Mouse (Mus musculus) left cerebral cortex, postnatal 4 days (tissue): Measurements from ENCODE around the gene Fam71f2. TPM values are rescaled to one million over a fixed set of nuclear protein-coding genes. Genes with fewer than 3 reads are reported as not detected.

ENCODE experiments used
- DNase-seq: peaks from one replicate; pipeline ENCODE4 v3.0.0-alpha.2; 2022
- intact Hi-C: fragments of 180-260 bp; cut with DNase I; formaldehyde crosslinking; loops from one replicate; pipeline ENCODE4 v1.15.1; 2025
- total RNA-seq, 2 experiments: library from RNA; stranded (reverse); gene quantifications; 2 replicates each; pipeline ENCODE4 v1.2.3; 2021

Fam71f2 gene
- total RNA-seq, 2 experiments from 2014 or later, result not detected

DNA sequence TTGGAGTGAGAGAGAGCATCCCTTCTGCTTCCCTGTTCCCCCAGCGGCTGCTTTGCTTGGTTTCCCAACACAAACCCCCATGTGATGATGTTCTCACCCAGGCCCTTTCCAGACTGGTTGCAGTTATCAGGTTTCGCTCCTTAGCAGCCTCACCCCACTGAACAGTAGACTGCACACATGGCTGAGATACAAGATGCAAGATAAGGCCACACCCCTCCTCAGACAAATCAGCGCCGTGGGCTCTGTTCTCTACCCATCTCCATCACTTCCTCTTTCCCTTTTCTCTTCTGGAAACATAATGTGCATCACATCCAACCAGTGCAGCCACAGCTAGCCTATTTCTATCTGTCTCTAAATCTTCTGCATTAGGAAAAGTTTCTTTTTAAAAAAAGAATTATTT lies 50.1 kb downstream of the Fam71f2 start:
- no peak for DNase-seq
- intact Hi-C loops, result no loop called here

Other genes with a start within 250 kb of the Fam71f2 start
- not detected for gene Lep, start 219.4 kb upstream of the Fam71f2 start, total RNA-seq
- gene Rbm28, start 114.6 kb upstream of the Fam71f2 start, total RNA-seq, result 10 to 100 TPM; 44.5 to 51.7 TPM
- gene Prrt4, start 100.0 kb upstream of the Fam71f2 start, total RNA-seq, result 10 to 100 TPM; 15.1 to 19.1 TPM
- 10 to 100 TPM; 92.7 to 96.6 TPM for gene Impdh1, start 63.2 kb upstream of the Fam71f2 start, total RNA-seq
- 10 to 100 TPM in 1 of 2 experiments, 1 to 10 TPM in 1; 9.6 to 10.4 TPM for gene Hilpda, start 7.1 kb upstream of the Fam71f2 start, total RNA-seq
- not detected for gene Fam71f1, start 39.5 kb downstream of the Fam71f2 start, total RNA-seq
- 100 to 1,000 TPM; 103 to 107 TPM for gene Calu, start 68.5 kb downstream of the Fam71f2 start, total RNA-seq
- gene Opn1sw, start 108.9 kb downstream of the Fam71f2 start, total RNA-seq, result under 1 TPM in 1 of 2 experiments, not detected in 1; 0.32 TPM
- gene Ccdc136, start 116.7 kb downstream of the Fam71f2 start, total RNA-seq, result 10 to 100 TPM; 70.7 to 72.5 TPM
- gene Flnc, start 153.7 kb downstream of the Fam71f2 start, total RNA-seq, result 1 to 10 TPM; 4.7 TPM
- gene Atp6v1f, start 188.1 kb downstream of the Fam71f2 start, total RNA-seq, result 100 to 1,000 TPM; 183 to 190 TPM
- gene Atp6v1fnb, start 191.8 kb downstream of the Fam71f2 start, total RNA-seq, result under 1 TPM in 1 of 2 experiments, not detected in 1; 0.93 TPM
- gene Kcp, start 228.4 kb downstream of the Fam71f2 start, total RNA-seq, result 10 to 100 TPM; 20.6 to 23.8 TPM
- gene Irf5, start 247.0 kb downstream of the Fam71f2 start, total RNA-seq, result 1 to 10 TPM; 1.1 to 2.1 TPM